Mouse (Mus musculus) heart, adult 2 months (tissue): ENCODE measurements around the gene Tada1. TPM values are rescaled to one million over a fixed set of nuclear protein-coding genes. Genes with fewer than 3 reads are reported as not detected.
A peak's percentile ranks its signal among the peaks of the same experiment; 100 is the strongest.

Experiments used
- DNase-seq, 2 experiments: peaks; one replicate each; pipeline ENCODE4 v3.0.0; 2021
- H3K27ac ChIP-seq: fragments of 200-600 bp; 2 replicates; pipeline ENCODE4 v1.8.1; 2022
- H3K27me3 ChIP-seq: fragments of 200-500 bp; 2 replicates; pipeline ENCODE4 v1.6.1; 2012; ENCODE audit warnings: mild to moderate bottlenecking, low read length, inconsistent platforms, mixed read lengths; ENCODE audit not compliant: control insufficient read depth, insufficient read depth
- H3K36me3 ChIP-seq: fragments of 200-500 bp; 2 replicates; pipeline ENCODE4 v1.6.1; 2012; ENCODE audit warnings: low read length, inconsistent platforms; ENCODE audit not compliant: control insufficient read depth, insufficient read depth
- H3K4me1 ChIP-seq: fragments of 200-500 bp; 2 replicates; pipeline ENCODE4 v1.6.1; 2011; ENCODE audit warnings: low read length; ENCODE audit not compliant: control insufficient read depth, insufficient read depth
- H3K4me3 ChIP-seq: fragments of 200-600 bp; 2 replicates; pipeline ENCODE4 v1.8.1; 2022
- H3K79me2 ChIP-seq: fragments of 200-500 bp; replicated peaks from 2 replicates; pipeline ENCODE4 v1.6.1; 2012; ENCODE audit warnings: mild to moderate bottlenecking, inconsistent platforms, low read length, moderate library complexity, mixed read lengths; ENCODE audit not compliant: control insufficient read depth, insufficient read depth
- H3K9ac ChIP-seq: fragments of 200-500 bp; 2 replicates; pipeline ENCODE4 v1.6.1; 2012; ENCODE audit warnings: low read depth, mild to moderate bottlenecking, control low read depth, inconsistent platforms, low read length, mixed read lengths
- CTCF ChIP-seq: fragments of 200-600 bp; IDR thresholded peaks from 2 replicates; pipeline ENCODE4 v1.8.1; 2022; ENCODE audit warnings: antibody characterized with exemption, mild to moderate bottlenecking, moderate library complexity
- EP300 ChIP-seq: fragments of 200-500 bp; IDR thresholded peaks from 2 replicates; pipeline ENCODE4 v1.6.1; 2011; ENCODE audit warnings: low read depth, low read length, control low read depth; ENCODE audit not compliant: insufficient read depth
- POLR2A ChIP-seq: fragments of 200-500 bp; IDR thresholded peaks from 2 replicates; pipeline ENCODE4 v1.6.1; 2011; ENCODE audit warnings: mild to moderate bottlenecking, low read depth, low read length, control low read depth; ENCODE audit not compliant: insufficient read depth
- WGBS: fragments of 180-500 bp; shearing (Covaris S2); methylation state at CpG from one replicate; pipeline ENCODE4 v1.1.7; 2018; 5-methylcytosine and 5-hydroxymethylcytosine counted together
- intact Hi-C: fragments of 180-260 bp; cut with DNase I; formaldehyde crosslinking; loops from one replicate; pipeline ENCODE4 v1.15.1; 2025
- long read RNA-seq: library from polyadenylated mRNA; stranded (forward); transcript quantifications from one replicate; pipeline ENCODE4 v2.0.0, GENCODE M21; 2021
- polyA plus RNA-seq: library from polyadenylated mRNA; depleted of rRNA; stranded (reverse); fragments of >200 nt; gene quantifications from 2 replicates; pipeline ENCODE4 v1.2.3, GENCODE M21; 2012; rRNA removed
- total RNA-seq, 2 experiments: library from RNA; stranded (reverse); gene quantifications; 2 replicates each; pipeline ENCODE4 v1.2.3; 2021

Gene Tada1
- total RNA-seq (1 to 10 TPM; 6.6 to 9.2 TPM), polyA plus RNA-seq (8.5 and 15.0 TPM in 2 replicates)
- long read RNA-seq, transcript Tada1-201 (8 exons, 2,215 nt) = major isoform, 26 of 36 reads
- long read RNA-seq, partial matches to known transcripts = 1 of 36 reads
- long read RNA-seq, other reads (novel, unspliced or antisense) = 9 of 36 reads

DNA sequence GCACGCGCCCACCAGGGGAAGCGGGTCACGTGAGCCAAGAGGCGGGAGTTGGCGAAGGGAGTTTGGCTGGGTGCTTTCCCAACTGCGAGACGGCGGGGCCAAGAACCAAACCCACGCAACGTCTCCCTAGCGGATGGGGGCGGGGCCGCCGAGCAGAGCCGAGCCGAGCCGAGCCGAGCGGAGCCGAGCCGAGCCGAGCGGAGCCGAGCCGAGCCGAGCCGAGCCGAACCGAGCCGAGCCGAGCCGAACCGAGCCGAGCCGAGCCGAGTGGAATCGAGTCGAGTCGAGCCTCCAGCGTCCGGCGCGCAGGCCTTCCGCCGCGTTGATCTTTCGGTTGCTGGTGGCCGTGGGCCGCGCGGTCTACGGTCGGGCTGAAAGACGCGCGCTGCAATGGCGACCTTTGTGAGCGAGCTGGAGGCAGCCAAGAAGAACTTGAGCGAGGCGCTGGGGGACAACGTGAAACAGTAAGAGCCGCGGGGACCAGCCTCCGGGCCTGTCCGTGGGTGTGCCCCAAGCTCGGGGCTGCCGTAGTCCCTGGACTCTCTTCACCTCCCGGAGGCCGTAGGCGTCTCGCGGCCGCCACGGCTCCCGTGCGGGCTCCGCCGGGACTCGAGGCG is at the start of gene Tada1:
Gene Tada1 (plus strand): TSS at position 85 of the 617 bp plus-strand sequence.
- H3K4me3 ChIP-seq = peak within 1 kb of the TSS; percentile 97
- 0% methylated on average over 80 of the region's 81 CpGs for WGBS
- intact Hi-C loops = loop anchor here (1.0 to 10.0 kb wide), 3 partner anchors 30 to 914 kb away; partner anchors contain the start of genes Dcaf6, Mpc2, Pogk and Pou2f1
- H3K79me2 ChIP-seq = peaks cover 2% of the 10 kb centered on the region; the same call in 1 of the 2 replicates
- no peaks in the 10 kb centered on the region for H3K27me3 ChIP-seq
- peaks cover 11% of the 10 kb centered on the region for H3K4me1 ChIP-seq
- H3K36me3 ChIP-seq = peaks cover 5% of the 10 kb centered on the region; the same call in 1 of the 2 replicates
- DNase-seq = peak; percentile 96
- peak within 1 kb of the TSS; percentile 88 for H3K9ac ChIP-seq
- peak within 1 kb of the TSS; percentile 99 for H3K27ac ChIP-seq
- TF ChIP-seq EP300 (no peak), CTCF (0 out of 2 replicates have a peak, but pooled peaks have one; percentile 1), POLR2A (peak; percentile 63; the same call in 1 of the 2 replicates)

DNA sequence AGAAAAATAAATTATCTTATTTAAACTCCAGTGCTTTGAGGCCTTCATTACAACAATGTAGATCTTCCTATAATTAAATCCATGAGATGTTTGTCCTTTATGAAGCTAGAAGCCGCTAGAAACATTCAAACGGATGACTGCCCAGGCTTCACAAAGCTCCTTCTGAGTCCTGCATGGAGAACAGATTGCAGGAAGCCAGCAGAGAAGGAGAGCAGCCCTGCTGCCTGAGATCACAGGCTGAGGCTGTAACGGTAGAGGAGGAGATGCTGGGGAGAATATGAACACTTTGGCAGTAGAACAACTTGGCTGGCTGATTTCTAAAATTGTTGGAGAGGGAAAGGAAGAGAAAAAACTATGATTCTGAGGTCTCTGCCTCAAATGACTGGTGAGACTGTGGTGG is 48.1 kb upstream of the Tada1 start:
- intact Hi-C loops = no loop called here
- Histone ChIP-seq H3K9ac (no peak overlapping the region), H3K36me3 (no peaks in the 10 kb centered on the region), H3K4me3 (no peak overlapping the region), H3K79me2 (no peaks in the 10 kb centered on the region), H3K4me1 (no peaks in the 10 kb centered on the region), H3K27ac (no peak overlapping the region), H3K27me3 (no peaks in the 10 kb centered on the region; the same call in 1 of the 2 replicates)
- no peak for TF ChIP-seq EP300
- no peak for TF ChIP-seq POLR2A
- TF ChIP-seq CTCF = no peak
- 55% methylated on average over 3 of the region's 3 CpGs for WGBS
- no peak for DNase-seq

DNA sequence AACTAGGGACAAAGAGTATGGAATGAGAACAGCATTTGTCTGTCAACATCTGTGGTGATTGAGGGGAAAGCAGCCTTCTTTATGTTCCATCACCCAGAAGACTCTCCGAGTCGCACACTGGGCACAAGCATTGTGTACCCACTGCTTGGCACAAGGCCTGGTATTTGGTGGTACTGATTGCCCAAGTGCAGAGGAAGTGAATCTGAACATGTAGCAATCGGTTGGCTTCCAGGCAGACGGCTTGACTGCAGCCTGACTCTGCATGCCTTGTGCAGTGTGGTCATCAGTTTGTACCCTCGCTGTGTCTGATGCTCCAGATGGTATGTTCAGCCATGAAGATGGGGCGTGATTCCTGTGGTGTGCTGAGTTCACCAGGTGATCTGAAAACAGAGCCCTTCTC is 39.8 kb upstream of the Tada1 start:
- no peak overlapping the region for H3K4me3 ChIP-seq
- no peak overlapping the region for H3K27ac ChIP-seq
- WGBS = 57% methylated on average over 6 of the region's 6 CpGs
- no peaks in the 10 kb centered on the region for H3K36me3 ChIP-seq
- no peaks in the 10 kb centered on the region for H3K4me1 ChIP-seq
- intact Hi-C loops = no loop called here
- no peak overlapping the region for H3K9ac ChIP-seq
- H3K27me3 ChIP-seq = no peaks in the 10 kb centered on the region
- TF ChIP-seq POLR2A (no peak), EP300 (no peak), CTCF (no peak)
- no peaks in the 10 kb centered on the region for H3K79me2 ChIP-seq
- DNase-seq = peak in 1 of 2 experiments; percentile 58

DNA sequence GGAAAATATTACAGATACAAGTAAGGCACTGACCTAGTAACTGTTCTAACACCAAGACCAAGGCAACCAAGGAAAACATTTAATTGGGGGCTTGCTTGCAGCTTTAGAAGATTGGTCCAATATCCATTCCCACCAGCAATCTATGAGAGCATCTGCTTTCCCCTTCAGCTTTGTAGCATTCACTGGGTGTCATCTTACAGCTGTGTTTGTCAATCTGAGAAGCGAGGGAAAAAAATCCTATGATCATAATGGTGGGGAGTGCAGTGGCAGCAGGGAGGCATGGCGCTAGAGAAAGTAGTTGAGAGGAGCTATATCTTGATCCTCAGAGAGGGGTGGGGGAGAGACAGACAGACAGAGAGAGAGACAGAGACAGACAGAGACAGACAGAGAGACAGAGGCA is 36.8 kb upstream of the Tada1 start:
- H3K79me2 ChIP-seq = no peaks in the 10 kb centered on the region
- no peak overlapping the region for H3K27ac ChIP-seq
- H3K27me3 ChIP-seq = no peaks in the 10 kb centered on the region
- no peak for DNase-seq
- TF ChIP-seq CTCF = no peak
- TF ChIP-seq POLR2A = no peak
- TF ChIP-seq EP300 = no peak
- no peaks in the 10 kb centered on the region for H3K4me1 ChIP-seq
- no peaks in the 10 kb centered on the region for H3K36me3 ChIP-seq
- no peak overlapping the region for H3K9ac ChIP-seq
- intact Hi-C loops = no loop called here
- no peak overlapping the region for H3K4me3 ChIP-seq
- WGBS = 81% methylated on average over 2 of the region's 2 CpGs

DNA sequence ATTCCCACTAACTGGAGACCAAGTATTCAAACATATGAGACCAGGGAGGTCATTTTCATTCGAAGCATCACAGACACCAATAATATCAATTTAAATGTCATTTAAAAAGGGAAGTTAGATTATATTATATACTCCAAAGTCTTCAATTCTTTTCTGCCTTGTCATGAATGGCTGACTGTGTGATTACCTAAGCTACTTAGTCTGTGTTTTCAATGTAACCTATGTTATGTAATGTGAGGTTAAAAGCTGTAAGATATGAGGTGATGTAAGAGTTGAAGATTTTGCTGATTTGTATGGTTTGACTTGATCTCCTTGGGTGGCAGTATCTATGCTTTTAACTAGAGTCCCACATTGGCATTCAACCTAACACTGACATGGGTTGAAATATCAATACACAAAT is 36.4 kb upstream of the Tada1 start:
- intact Hi-C loops = no loop called here
- H3K79me2 ChIP-seq = no peaks in the 10 kb centered on the region
- no peak for DNase-seq
- no peak overlapping the region for H3K4me3 ChIP-seq
- no peaks in the 10 kb centered on the region for H3K27me3 ChIP-seq
- no peak overlapping the region for H3K27ac ChIP-seq
- no peak overlapping the region for H3K9ac ChIP-seq
- no peaks in the 10 kb centered on the region for H3K4me1 ChIP-seq
- no peaks in the 10 kb centered on the region for H3K36me3 ChIP-seq
- TF ChIP-seq POLR2A (no peak), CTCF (no peak), EP300 (no peak)
- 68% methylated on average over 1 of the region's 1 CpGs for WGBS

DNA sequence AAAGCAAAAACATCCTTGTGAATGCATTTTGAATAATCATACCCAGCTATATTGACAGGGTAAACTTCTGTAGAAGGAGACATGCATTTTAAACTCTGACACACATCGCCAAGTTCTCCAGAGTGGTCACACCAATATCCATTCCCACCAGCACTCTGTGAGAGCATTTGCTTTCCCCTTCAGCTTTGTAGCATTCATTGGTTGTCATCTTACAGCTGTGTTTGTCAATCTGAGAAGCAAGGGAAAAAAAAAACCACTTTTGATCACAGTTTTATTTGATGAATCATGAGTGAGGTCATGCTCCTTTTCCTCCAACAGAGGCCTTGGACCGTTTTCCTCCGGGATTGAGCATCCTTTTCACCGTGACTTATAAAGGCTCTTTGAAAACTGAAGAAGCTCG is 35.3 kb upstream of the Tada1 start:
- H3K9ac ChIP-seq = no peak overlapping the region
- DNase-seq = no peak
- no peak overlapping the region for H3K27ac ChIP-seq
- H3K4me3 ChIP-seq = no peak overlapping the region
- 54% methylated on average over 5 of the region's 5 CpGs for WGBS
- no peaks in the 10 kb centered on the region for H3K79me2 ChIP-seq
- H3K4me1 ChIP-seq = no peaks in the 10 kb centered on the region
- no peaks in the 10 kb centered on the region for H3K36me3 ChIP-seq
- intact Hi-C loops = no loop called here
- no peaks in the 10 kb centered on the region for H3K27me3 ChIP-seq
- no peak for TF ChIP-seq POLR2A
- no peak for TF ChIP-seq EP300
- TF ChIP-seq CTCF = no peak
